Mouse (Mus musculus) cerebellum, postnatal 25 days (tissue): ENCODE measurements at regions not wholly inside any gene's neighbourhood (a gene's known extent, or its start where the extent isn't known, plus 50 kb on each side); places are given as distances from the start of the nearest gene placed in this dataset.

Experiments
- DNase-seq, 2 experiments: peaks; one replicate each; pipeline ENCODE4 v3.0.0; 2021; ENCODE audit warnings: mixed read lengths in 2 of 2

- DNase-seq, result peak in 1 of 2 experiments; percentile 8
Observed at GRCm38 (mm10) chr4:9935949-9936348, 938.3 kb upstream of the 2610301B20Rik start.

GRCm38 (mm10) chr4:9951441-9951840 is 922.9 kb upstream of the 2610301B20Rik start:
- no peak for DNase-seq

GRCm38 (mm10) chr4:9974631-9975030 is 899.7 kb upstream of the 2610301B20Rik start:
- no peak for DNase-seq

- DNase-seq, result no peak
Observed at GRCm38 (mm10) chr4:9981354-9982040, 892.8 kb upstream of the 2610301B20Rik start.

DNA sequence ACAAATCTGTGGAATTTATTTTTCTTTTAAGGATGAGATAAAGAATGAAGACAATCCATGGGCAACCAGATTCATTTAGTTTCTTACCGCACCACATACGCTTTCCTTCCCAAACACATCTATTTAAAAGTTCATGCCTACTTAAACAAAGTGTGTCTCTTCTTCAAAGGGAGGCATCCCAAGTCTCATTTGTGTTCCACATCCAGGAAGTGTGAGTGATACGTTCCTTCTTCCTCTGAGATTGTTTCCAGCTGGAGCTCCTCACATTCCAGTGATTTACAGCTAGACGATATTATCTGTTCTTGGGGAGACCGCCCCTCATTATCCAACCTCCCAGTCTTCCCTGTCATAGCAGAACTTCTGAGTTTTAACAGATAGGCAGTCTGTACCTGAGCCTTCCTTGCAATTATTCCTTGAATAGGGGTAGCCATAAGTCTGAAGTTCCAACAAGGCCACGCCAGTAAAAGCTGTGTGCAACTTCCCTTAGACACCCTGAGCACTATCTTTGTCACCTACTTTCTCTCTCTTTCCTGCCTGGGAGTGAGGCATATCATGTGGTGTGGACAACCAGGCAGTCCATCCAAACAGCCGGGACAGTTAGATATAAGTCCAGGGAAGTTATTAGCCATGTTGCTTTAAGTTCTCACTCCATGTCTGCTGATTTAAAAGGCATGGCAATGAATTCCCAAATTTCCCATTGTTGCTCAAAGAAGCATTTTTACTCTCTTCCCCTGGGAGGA is 891.3 kb upstream of the 2610301B20Rik start:
- no peak for DNase-seq

DNA sequence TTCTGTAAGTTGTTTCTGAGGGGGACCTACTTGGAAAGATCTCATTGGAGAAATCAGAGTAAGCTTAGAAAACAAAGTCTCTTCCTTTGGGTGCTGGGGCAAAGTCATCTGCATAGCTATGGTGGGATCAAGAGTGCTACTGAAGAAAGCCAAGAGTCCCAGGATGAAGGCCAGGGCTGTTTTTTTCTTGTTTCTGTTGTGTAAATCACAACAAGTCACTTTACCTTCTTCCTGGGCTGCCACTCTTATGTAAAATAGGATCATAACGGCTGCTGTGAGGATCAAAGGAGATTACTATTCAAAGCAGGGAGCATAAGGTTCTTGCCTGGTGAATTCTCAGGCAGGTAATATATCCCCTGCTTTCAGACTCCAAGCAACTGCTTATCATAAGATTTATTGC is 880.4 kb upstream of the 2610301B20Rik start:
- no peak for DNase-seq

GRCm38 (mm10) chr4:9994466-9994865 is 879.8 kb upstream of the 2610301B20Rik start:
- DNase-seq, result no peak

GRCm38 (mm10) chr4:10030316-10030715 is 844.0 kb upstream of the 2610301B20Rik start:
- no peak for DNase-seq

GRCm38 (mm10) chr4:10031764-10032163 is 842.5 kb upstream of the 2610301B20Rik start:
- peak in 1 of 2 experiments; percentile 16 for DNase-seq

DNA sequence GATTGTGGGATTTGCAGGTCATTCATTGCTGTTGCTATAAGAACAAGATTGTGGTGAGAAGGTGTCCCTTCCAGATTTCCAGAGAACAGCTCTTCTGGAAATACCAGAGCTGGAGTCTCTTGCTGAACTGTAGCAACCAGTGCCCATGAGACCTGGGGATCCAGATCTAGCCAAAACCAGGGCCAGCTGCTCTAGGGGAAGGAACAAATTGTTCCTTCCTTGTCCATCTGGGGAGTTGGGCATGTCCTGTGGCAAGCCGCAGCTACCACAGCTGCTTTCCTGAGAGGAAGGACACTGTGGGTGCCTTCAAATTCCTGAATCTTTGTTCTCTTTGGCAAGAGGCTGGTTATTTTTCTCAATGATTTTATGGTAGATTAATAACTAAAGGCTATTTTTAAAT is 839.0 kb upstream of the 2610301B20Rik start:
- no peak for DNase-seq

GRCm38 (mm10) chr4:10041301-10042093 is 832.8 kb upstream of the 2610301B20Rik start:
- DNase-seq, result no peak

DNA sequence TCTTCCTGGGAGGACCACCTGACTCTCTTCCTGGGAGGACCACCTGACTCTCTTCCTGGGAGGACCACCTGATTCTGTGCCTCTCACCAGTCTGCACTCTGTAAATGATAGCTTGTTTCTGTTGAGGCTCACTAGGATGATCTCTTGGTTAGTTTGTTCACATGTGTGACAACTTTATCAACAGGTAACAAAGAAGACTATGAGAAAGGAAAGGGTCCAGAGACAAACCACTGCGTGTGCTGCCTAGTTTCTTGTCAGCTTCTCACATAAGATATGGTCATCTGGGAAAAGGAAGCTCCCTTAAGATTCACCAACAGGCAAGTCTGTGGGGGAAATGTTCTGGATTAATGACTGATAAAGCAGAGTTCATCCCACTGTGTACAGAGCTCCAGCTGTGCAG is 825.5 kb upstream of the 2610301B20Rik start:
- DNase-seq, result no peak

DNA sequence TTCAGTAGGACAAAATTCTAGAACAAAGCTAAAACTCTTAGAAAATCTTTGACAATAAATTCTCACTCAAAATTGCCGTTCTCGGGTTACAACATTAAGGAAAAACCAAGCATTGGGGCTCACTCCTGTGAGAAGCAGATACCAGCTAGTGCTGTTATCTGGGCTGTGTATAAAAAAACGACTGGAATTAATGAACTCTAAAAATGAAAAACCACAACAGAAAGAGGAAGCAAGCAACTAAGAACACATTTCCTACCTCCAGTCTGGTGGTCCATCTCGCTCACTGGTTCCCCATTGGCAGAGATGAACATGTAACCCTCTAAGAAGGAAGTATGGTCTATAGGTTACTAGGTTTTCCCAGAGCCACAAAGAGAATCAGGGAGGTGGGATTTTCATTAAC is 824.9 kb upstream of the 2610301B20Rik start:
- DNase-seq, result no peak

- DNase-seq, result no peak
Observed at GRCm38 (mm10) chr4:10051296-10052267, 822.7 kb upstream of the 2610301B20Rik start.

DNA sequence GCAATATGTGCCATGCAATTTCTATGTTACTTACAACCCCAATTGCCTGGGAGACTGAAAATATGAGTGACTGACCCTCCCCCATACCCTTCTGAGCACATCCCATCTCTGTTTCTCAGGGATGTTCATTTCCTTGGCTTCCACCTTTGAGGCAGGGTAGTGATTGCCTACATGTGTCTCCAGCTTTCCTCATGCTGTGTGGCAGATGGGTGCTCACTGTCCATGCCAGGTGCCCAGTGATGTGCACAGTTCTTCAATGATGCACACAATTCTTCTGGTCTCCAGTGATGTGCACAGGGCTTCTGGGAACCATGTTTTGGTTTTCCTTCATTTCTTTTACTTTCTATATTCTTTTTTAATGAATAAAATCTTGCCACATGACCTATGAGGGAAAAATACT is 821.4 kb upstream of the 2610301B20Rik start:
- DNase-seq, result no peak

- DNase-seq, result no peak
Observed at GRCm38 (mm10) chr4:10072500-10073106, 801.7 kb upstream of the 2610301B20Rik start.

GRCm38 (mm10) chr4:10079565-10080169 is 794.6 kb upstream of the 2610301B20Rik start:
- DNase-seq, result no peak

DNA sequence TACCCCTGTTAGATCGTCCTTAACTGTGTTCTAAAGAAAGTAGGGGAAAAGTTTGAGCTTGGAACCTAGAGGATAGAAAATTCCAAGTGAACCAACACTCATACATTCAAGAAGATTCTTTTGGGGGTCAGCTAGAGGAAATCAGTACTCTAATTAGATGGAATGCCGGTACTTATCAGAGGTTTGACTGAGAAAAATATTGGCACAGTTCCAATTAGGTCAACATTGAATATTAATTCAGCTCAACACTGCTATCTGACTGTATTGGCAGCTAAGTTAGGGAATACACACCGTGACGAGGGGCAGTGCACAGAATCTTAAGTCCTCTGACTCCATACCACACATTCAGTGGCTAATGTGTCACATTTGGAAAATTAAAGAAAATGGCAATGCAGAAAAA is 759.5 kb upstream of the 2610301B20Rik start:
- no peak for DNase-seq

- DNase-seq, result no peak
Observed at GRCm38 (mm10) chr4:10117964-10118363, 756.3 kb upstream of the 2610301B20Rik start.

DNA sequence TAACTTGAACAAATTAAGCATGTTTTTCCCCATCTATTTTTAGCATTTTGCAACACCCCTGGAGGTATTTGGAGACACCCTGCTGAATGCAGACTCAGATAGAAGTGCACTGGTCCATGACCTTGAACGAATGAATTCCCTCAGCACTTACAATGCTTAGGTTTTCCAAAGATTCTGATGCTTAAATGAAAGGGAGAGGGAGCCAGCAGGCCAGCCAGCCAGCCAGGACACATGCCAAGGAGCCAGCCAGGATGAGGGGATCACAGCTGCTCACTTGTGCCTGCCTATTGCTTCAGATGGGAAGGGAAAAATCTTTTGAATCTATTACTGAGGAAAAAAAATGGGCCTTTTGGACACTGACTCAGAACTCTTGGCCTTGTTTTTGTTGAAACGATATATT is 750.0 kb upstream of the 2610301B20Rik start:
- peak; percentile 23 to 59 for DNase-seq

DNA sequence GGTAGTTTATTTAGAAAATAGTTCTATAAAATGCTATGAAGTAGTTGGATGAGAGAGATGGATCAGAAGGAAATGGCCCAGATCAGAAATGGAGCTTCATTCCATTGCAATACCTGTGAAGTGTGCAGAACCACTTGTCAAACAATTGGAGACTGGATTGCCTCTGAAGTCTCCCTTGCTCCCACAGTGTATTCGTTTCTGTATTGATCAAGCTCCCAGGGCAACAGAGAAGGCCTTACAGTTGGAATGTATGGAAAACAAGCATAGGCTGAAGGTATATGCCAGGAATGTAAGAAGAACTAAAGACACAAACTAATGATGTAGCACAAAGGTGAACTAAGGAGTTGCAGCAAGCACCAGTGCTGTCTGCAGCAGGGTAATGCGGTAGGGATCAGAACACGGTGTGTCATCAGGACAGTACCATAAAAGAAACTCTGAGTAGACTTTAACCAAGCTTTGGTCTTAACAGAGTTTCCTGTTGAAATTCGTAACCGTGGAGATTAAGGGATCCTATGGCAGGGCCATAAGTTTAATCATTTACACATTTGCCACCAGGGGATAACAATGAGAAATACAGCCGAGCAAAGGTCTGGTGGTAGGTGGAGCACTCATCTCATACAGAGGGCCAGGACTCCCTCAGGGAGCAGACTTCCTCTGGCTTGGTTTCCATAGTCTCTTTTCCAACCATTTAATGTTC is 732.9 kb upstream of the 2610301B20Rik start:
- no peak for DNase-seq
